Mouse (Mus musculus): Measurements from ENCODE around the gene Yars.

DNA sequence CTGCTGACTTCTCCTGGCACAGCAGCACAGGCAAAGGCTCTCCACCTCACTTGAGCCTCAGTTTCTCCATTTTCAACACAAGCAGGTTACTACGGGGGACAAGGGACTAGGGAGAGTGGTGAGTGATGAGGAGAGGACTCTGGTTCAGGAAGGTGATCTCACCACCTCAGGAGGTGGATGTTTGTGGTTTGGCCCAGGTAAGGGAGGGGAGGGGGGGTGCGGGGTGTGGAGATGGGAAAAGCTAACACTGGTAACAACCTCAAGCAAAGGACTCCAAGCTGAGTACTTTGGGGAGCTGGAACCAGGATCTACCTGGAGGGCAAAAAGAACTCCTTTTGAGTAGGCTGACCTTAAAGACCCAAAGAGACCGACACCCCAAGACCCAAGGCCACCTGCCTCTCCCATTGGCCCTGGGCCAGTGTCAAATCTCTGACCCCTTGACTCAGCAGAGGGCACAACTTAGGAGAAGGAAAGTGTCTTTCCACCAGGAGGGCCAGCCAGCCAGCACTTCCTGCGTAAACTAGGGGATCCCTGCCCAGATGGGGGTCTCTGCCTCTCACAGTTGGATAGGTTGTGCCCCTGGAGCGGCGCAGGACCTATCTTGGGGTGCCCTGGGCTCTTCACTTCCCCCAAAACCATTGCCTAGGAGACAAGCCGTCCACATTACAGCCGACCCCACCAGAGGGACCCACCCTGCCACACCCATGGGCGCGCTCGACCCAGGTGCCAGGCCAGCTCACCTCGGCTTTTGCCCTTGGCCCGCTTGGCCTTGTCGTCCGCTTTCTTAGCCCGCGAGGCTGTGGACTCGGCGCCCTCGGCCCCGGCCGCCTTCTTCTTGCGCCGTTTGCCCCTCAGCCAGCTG lies 58.1 kb downstream of the Yars start:
- TF ChIP-seq CTCF (IDR thresholded peaks at IDR 0.05; ENCODE audit: low read depth) (no peak), EP300 (IDR thresholded peaks at IDR 0.05; ENCODE audit: low read depth) (no peak)

All from liver, embryonic 14.5 days (tissue).